Comparison of ENCODE assay signal across 8 mouse cellular contexts in genomic region chr9:66275267-66275991, GRCm38 (mm10).
DNase-seq lines count a peak whose midpoint lies in the region; ATAC-seq and TF ChIP-seq lines count a peak whose summit lies in the region.

No protein-coding gene starts in this region.

- TF ChIP-seq POLR2A in limb, embryonic 14.5 days (IDR thresholded peaks at IDR 0.05; ENCODE audit: borderline replicate concordance, extremely low read depth, insufficient read depth, insufficient read length), result no peak

- ATAC-seq in cerebellum, adult (ENCODE audit: insufficient number of reproducible peaks, low FRiP score, low TSS enrichment), result no peak
- no peak for ATAC-seq in heart, embryonic 13.5 days (ENCODE audit: extremely low read depth, insufficient number of reproducible peaks, low FRiP score, low TSS enrichment)
- no peak for ATAC-seq in kidney, postnatal 0 days (replicated peaks; ENCODE audit: low FRiP score, low read depth)
- peak; percentile 58; the same call in 1 of the 2 replicates for ATAC-seq in limb, embryonic 14.5 days (ENCODE audit: low FRiP score, low read depth)
- no peak for ATAC-seq in neural tube, embryonic 11.5 days (ENCODE audit: insufficient read depth, low FRiP score, low TSS enrichment)

- H3K27ac ChIP-seq in embryonic facial prominence, embryonic 10.5 days (replicated peaks), result peak overlapping the region; percentile 66
- peak overlapping the region; percentile 81 for H3K27ac ChIP-seq in heart, embryonic 13.5 days (replicated peaks)
- peak overlapping the region; percentile 47 for H3K27ac ChIP-seq in kidney, postnatal 0 days
- H3K27ac ChIP-seq in limb, embryonic 14.5 days (replicated peaks; ENCODE audit: low read depth, low read length), result peak overlapping the region; percentile 64
- H3K27ac ChIP-seq in neural tube, embryonic 11.5 days (ENCODE audit: low read depth, low read length), result 0 out of 2 replicates have a peak overlapping the region, but pooled peaks have one; percentile 39

- H3K27me3 ChIP-seq in embryonic facial prominence, embryonic 10.5 days (replicated peaks; ENCODE audit: low read depth, poor library complexity, severe bottlenecking), result peaks cover 11% of the 10 kb centered on the region
- no peaks in the 10 kb centered on the region for H3K27me3 ChIP-seq in heart, embryonic 13.5 days (replicated peaks)
- H3K27me3 ChIP-seq in kidney, postnatal 0 days (ENCODE audit: insufficient read depth, low read length), result no peaks in the 10 kb centered on the region
- no peaks in the 10 kb centered on the region for H3K27me3 ChIP-seq in limb, embryonic 14.5 days (ENCODE audit: control insufficient read depth, insufficient read depth, low read length)
- no peaks in the 10 kb centered on the region for H3K27me3 ChIP-seq in neural tube, embryonic 11.5 days (ENCODE audit: control insufficient read depth, insufficient read depth, low read length)

- H3K9me3 ChIP-seq in embryonic facial prominence, embryonic 10.5 days, result no peaks in the 10 kb centered on the region
- H3K9me3 ChIP-seq in heart, embryonic 13.5 days, result no peaks in the 10 kb centered on the region
- no peaks in the 10 kb centered on the region for H3K9me3 ChIP-seq in kidney, postnatal 0 days (replicated peaks; ENCODE audit: low read length)
- no peaks in the 10 kb centered on the region for H3K9me3 ChIP-seq in limb, embryonic 14.5 days (ENCODE audit: control insufficient read depth, low read length)
- H3K9me3 ChIP-seq in neural tube, embryonic 11.5 days (ENCODE audit: control insufficient read depth, low read length), result no peaks in the 10 kb centered on the region

- DNase-seq in cerebellum, adult 11 months, result peak; percentile 44
- peak; percentile 40 for DNase-seq in embryonic facial prominence, embryonic 10.5 days (ENCODE audit: low spot score)
- DNase-seq in kidney, postnatal 0 days (ENCODE audit: low spot score), result peak; percentile 39
- no peak for DNase-seq in limb, embryonic 14.5 days (ENCODE audit: low spot score)
- DNase-seq in neural tube, embryonic 11.5 days (ENCODE audit: low spot score), result peak; percentile 52
- DNase-seq in natural killer cell, adult 2 months (ENCODE audit: low spot score in 2 of 2), result no peak

- peaks cover 57% of the 10 kb centered on the region for H3K4me1 ChIP-seq in embryonic facial prominence, embryonic 10.5 days
- peaks cover 36% of the 10 kb centered on the region for H3K4me1 ChIP-seq in heart, embryonic 13.5 days
- H3K4me1 ChIP-seq in kidney, postnatal 0 days (replicated peaks; ENCODE audit: insufficient read depth, low read length), result peaks cover 15% of the 10 kb centered on the region
- peaks cover 30% of the 10 kb centered on the region for H3K4me1 ChIP-seq in limb, embryonic 14.5 days (ENCODE audit: control insufficient read depth, insufficient read depth, low read length)
- H3K4me1 ChIP-seq in neural tube, embryonic 11.5 days (ENCODE audit: control insufficient read depth, insufficient read depth, low read length), result peaks cover 21% of the 10 kb centered on the region

- no peaks in the 10 kb centered on the region for H3K36me3 ChIP-seq in embryonic facial prominence, embryonic 10.5 days (replicated peaks)
- no peaks in the 10 kb centered on the region for H3K36me3 ChIP-seq in heart, embryonic 13.5 days
- no peaks in the 10 kb centered on the region for H3K36me3 ChIP-seq in kidney, postnatal 0 days (ENCODE audit: insufficient read depth, low read length)
- H3K36me3 ChIP-seq in limb, embryonic 14.5 days (ENCODE audit: control insufficient read depth, insufficient read depth, low read length), result no peaks in the 10 kb centered on the region
- H3K36me3 ChIP-seq in neural tube, embryonic 11.5 days (ENCODE audit: control insufficient read depth, insufficient read depth, low read length), result no peaks in the 10 kb centered on the region

- H3K4me2 ChIP-seq in heart, embryonic 13.5 days, result peak overlapping the region; percentile 72
- peak overlapping the region; percentile 50 for H3K4me2 ChIP-seq in kidney, postnatal 0 days (ENCODE audit: low read length)
- peak overlapping the region; percentile 46 for H3K4me2 ChIP-seq in limb, embryonic 14.5 days (replicated peaks; ENCODE audit: low read depth, low read length, severe bottlenecking)
- H3K4me2 ChIP-seq in neural tube, embryonic 11.5 days (ENCODE audit: low read depth), result peak overlapping the region; percentile 42

- no peak for TF ChIP-seq CTCF in kidney, postnatal 0 days (IDR thresholded peaks at IDR 0.05; ENCODE audit: low read depth)

- peak overlapping the region; percentile 45 for H3K4me3 ChIP-seq in embryonic facial prominence, embryonic 10.5 days
- H3K4me3 ChIP-seq in heart, embryonic 13.5 days, result peak overlapping the region; percentile 38
- H3K4me3 ChIP-seq in kidney, postnatal 0 days (replicated peaks; ENCODE audit: low read depth, low read length), result no peak overlapping the region
- H3K4me3 ChIP-seq in limb, embryonic 14.5 days (replicated peaks; ENCODE audit: low read length), result peak overlapping the region; percentile 21
- peak overlapping the region; percentile 13 for H3K4me3 ChIP-seq in neural tube, embryonic 11.5 days (ENCODE audit: low read depth, low read length)

- peak overlapping the region; percentile 34 for H3K9ac ChIP-seq in heart, embryonic 13.5 days
- no peak overlapping the region for H3K9ac ChIP-seq in kidney, postnatal 0 days (ENCODE audit: low read depth, low read length)
- peak overlapping the region; percentile 34 for H3K9ac ChIP-seq in limb, embryonic 14.5 days (ENCODE audit: low read depth, low read length, severe bottlenecking)
- peak overlapping the region; percentile 9 for H3K9ac ChIP-seq in neural tube, embryonic 11.5 days (ENCODE audit: low read length)

- whole genome bisulfite sequencing in embryonic facial prominence, embryonic 10.5 days, result 4% methylated on average over 15 of the region's 15 CpGs
- WGBS in heart, embryonic 13.5 days, result 4% methylated on average over 15 of the region's 15 CpGs
- 8% methylated on average over 15 of the region's 15 CpGs for WGBS in kidney, postnatal 0 days
- WGBS in limb, embryonic 14.5 days, result 7% methylated on average over 15 of the region's 15 CpGs
- 2% methylated on average over 15 of the region's 15 CpGs for WGBS in neural tube, embryonic 11.5 days

Comparison
In these comparisons a context has a peak if more than half of its experiments do, and no peak if none do; other contexts are left out.
1. DNase-seq: peak in cerebellum, adult 11 months (single experiment), embryonic facial prominence, embryonic 10.5 days (single experiment), kidney, postnatal 0 days (single experiment) and neural tube, embryonic 11.5 days (single experiment); none in limb, embryonic 14.5 days (single experiment) and natural killer cell, adult 2 months (0 of 2).
2. Peak in every context shown above with its lines, with median percentiles within 50 percentile points of each other: H3K27ac ChIP-seq and H3K4me2 ChIP-seq.